Comparison of ENCODE assay signal across 9 mouse cellular contexts in the genomic region with DNA sequence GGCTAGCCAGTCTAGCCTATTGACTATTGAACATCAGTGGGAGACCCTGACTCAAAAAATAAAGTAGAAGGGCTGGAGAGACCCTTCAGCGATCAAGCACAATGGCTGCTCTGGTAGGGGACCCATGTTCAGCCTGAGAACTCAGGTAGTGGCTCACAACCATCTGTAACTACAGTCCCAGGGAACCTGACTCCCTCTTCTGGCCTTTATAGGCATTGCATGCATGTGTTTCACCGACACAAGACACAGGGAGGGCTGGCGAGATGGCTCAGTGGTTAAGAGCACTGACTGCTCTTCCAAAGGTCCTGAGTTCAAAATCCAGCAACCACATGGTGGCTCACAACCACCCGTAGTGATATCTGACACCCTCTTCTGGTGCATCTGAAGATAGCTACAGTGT. TPM values are rescaled to one million over a fixed set of nuclear protein-coding genes. Genes with fewer than 3 reads are reported as not detected.
DNase-seq lines count a peak whose midpoint lies in the region.
"Had no signal": no experiment of that assay in that cellular context is flagged by ENCODE, and none has a peak within 500 bp of the region (broad histone marks: within the 10 kb centered on the region; RNA-seq: fewer than 3 reads in every experiment).

No protein-coding gene starts in this region.

- DNase-seq in adrenal gland, postnatal 14 days: peak; percentile 67
- no peak for DNase-seq in adrenal gland, postnatal 25 days
- peak; percentile 32 to 48 for DNase-seq in left cerebral cortex, adult 18-20 months (ENCODE audit: low spot score in 2 of 2)
- no peak for DNase-seq in left cerebral cortex, adult 11 months (ENCODE audit: low spot score)
- peak; percentile 88 for DNase-seq in ZHBTc4 (ENCODE audit: low read depth, low spot score)
- DNase-seq in hindlimb bud, embryonic 11.5 days (ENCODE audit: extremely low spot score, low read depth, low spot score): peak; percentile 12
- DNase-seq in retina, embryonic 14.5 days (ENCODE audit: low spot score): peak; percentile 81
- DNase-seq in urinary bladder, adult 2 months (ENCODE audit: low spot score): no peak

RNA-seq across cellular contexts. Expression of a gene that starts 7.5 kb away (rescaled TPM):
- total RNA-seq in adrenal gland, postnatal 14 days (2021): 0.08 and 0.30 TPM in 2 replicates
- 0.67 and 0.95 TPM in 2 replicates for total RNA-seq in adrenal gland, postnatal 25 days (2021)
- under 1 TPM in 1 of 2 experiments, not detected in 1; 0.26 TPM for total RNA-seq in left cerebral cortex, adult 18-20 months (2021)
- polyA plus RNA-seq in urinary bladder, adult 2 months (2012; rRNA removed): 8.3 and 9.0 TPM in 2 replicates

RNA-seq across cellular contexts. Expression of a gene that starts 30.4 kb away (rescaled TPM):
- 7.3 and 8.0 TPM in 2 replicates for total RNA-seq in adrenal gland, postnatal 14 days (2021)
- 11.0 and 11.8 TPM in 2 replicates for total RNA-seq in adrenal gland, postnatal 25 days (2021)
- 10 to 100 TPM; 73.1 to 78.8 TPM for total RNA-seq in left cerebral cortex, adult 18-20 months (2021)
- polyA plus RNA-seq in urinary bladder, adult 2 months (2012; rRNA removed): 6.6 and 12.5 TPM in 2 replicates

RNA-seq across cellular contexts. Expression of a gene that starts 35.3 kb away (rescaled TPM):
- 0.22 and 0.41 TPM in 2 replicates for total RNA-seq in adrenal gland, postnatal 14 days (2021)
- total RNA-seq in adrenal gland, postnatal 25 days (2021): 0.64 TPM in 1 of 2 replicates, not detected in the other
- total RNA-seq in left cerebral cortex, adult 18-20 months (2021): not detected
- polyA plus RNA-seq in urinary bladder, adult 2 months (2012; rRNA removed): 0.32 and 0.94 TPM in 2 replicates

RNA-seq across cellular contexts. Expression of a gene that starts 53.2 kb away (rescaled TPM):
- not detected in 2 replicates for total RNA-seq in adrenal gland, postnatal 14 days (2021)
- not detected in 2 replicates for total RNA-seq in adrenal gland, postnatal 25 days (2021)
- total RNA-seq in left cerebral cortex, adult 18-20 months (2021): not detected
- polyA plus RNA-seq in urinary bladder, adult 2 months (2012; rRNA removed): 0.06 and 0.07 TPM in 2 replicates
- total RNA-seq: heart, postnatal 14 days had no signal

Comparison
In these comparisons a context has a peak if more than half of its experiments do, and no peak if none do; other contexts are left out.
1. DNase-seq: peak in adrenal gland, postnatal 14 days (single experiment), left cerebral cortex, adult 18-20 months (2 of 2), ZHBTc4 (single experiment), hindlimb bud, embryonic 11.5 days (single experiment) and retina, embryonic 14.5 days (single experiment); none in adrenal gland, postnatal 25 days (single experiment), left cerebral cortex, adult 11 months (single experiment) and urinary bladder, adult 2 months (single experiment).